Mouse (Mus musculus) neural tube, embryonic 15.5 days (tissue): ENCODE data around the gene Fbh1. TPM values are rescaled to one million over a fixed set of nuclear protein-coding genes. Genes with fewer than 3 reads are reported as not detected.

ENCODE experiments used
- ATAC-seq: fragments of 200-750 bp; cut with Nextera tagmentation; 2 replicates; pipeline ENCODE4 v1.8.0; 2017; ENCODE audit warnings: mild to moderate bottlenecking, moderate TSS enrichment, moderate library complexity; ENCODE audit not compliant: low FRiP score
- H3K27ac ChIP-seq: fragments of 300-500 bp; sonication (generic); replicated peaks from 2 replicates; pipeline ENCODE4 v1.5.1; 2015; ENCODE audit warnings: mild to moderate bottlenecking, inconsistent platforms
- H3K27me3 ChIP-seq: fragments of 300-500 bp; sonication (generic); replicated peaks from 2 replicates; pipeline ENCODE4 v1.6.1; 2015; ENCODE audit warnings: inconsistent platforms
- H3K36me3 ChIP-seq: fragments of 300-500 bp; sonication (generic); 2 replicates; pipeline ENCODE4 v1.6.1; 2015; ENCODE audit warnings: inconsistent platforms
- H3K4me1 ChIP-seq: fragments of 300-500 bp; sonication (generic); 2 replicates; pipeline ENCODE4 v1.6.1; 2015; ENCODE audit warnings: inconsistent platforms
- H3K4me2 ChIP-seq: fragments of 300-500 bp; sonication (generic); 2 replicates; pipeline ENCODE4 v1.6.1; 2015; ENCODE audit warnings: inconsistent platforms, mild to moderate bottlenecking, moderate library complexity
- H3K4me3 ChIP-seq: fragments of 300-500 bp; sonication (generic); replicated peaks from 2 replicates; pipeline ENCODE4 v1.5.1; 2015; ENCODE audit warnings: mild to moderate bottlenecking, inconsistent platforms
- H3K9ac ChIP-seq: fragments of 300-500 bp; sonication (generic); replicated peaks from 2 replicates; pipeline ENCODE4 v1.6.1; 2015; ENCODE audit warnings: mild to moderate bottlenecking, inconsistent platforms
- H3K9me3 ChIP-seq: fragments of 300-500 bp; sonication (generic); replicated peaks from 2 replicates; pipeline ENCODE4 v1.6.1; 2016; ENCODE audit warnings: inconsistent platforms
- WGBS: fragments of 180-500 bp; shearing (Covaris S2); methylation state at CpG from one replicate; pipeline ENCODE4 v1.1.7; 2015; ENCODE audit warnings: mixed read lengths; 5-methylcytosine and 5-hydroxymethylcytosine counted together
- polyA plus RNA-seq: library from polyadenylated mRNA; unstranded; fragments of >200 nt; fragmentation: Nextera tagmentation; extraction: Ambion mirVana; gene quantifications from 2 replicates; pipeline ENCODE4 v1.2.1, GENCODE M21; 2015

Gene Fbh1
- polyA plus RNA-seq, 1 experiment from 2014 or later, result 119 TPM

DNA sequence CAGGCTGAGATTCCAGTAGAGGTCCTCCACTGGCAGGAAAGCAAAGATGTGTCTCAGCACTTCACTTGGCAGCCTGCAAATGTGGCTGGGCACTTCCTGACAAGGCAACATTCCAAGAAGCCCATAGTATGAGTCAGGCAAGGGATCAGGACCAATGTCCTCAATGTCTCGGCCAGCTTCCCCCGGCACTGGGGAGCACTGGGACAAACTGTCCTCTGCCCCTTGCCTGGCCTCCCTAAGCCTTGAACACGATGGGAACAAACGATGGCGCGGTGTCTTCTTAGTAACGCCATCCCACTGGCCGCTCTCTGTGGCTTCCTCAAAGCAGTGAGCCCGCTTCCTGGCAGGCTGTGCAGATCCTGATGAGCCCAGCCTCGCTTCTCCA lies 10.2 kb downstream of the Fbh1 start:
- H3K36me3 ChIP-seq, result peaks cover 66% of the 10 kb centered on the region
- no peak for ATAC-seq
- no peak overlapping the region for H3K4me2 ChIP-seq
- H3K4me1 ChIP-seq, result 0 out of 2 replicates have a peak, but pooled peaks cover under 1% of the 10 kb centered on the region
- H3K27ac ChIP-seq, result no peak overlapping the region
- no peak overlapping the region for H3K4me3 ChIP-seq
- H3K9ac ChIP-seq, result no peak overlapping the region
- 86% methylated on average over 10 of the region's 10 CpGs for WGBS
- H3K27me3 ChIP-seq, result no peaks in the 10 kb centered on the region
- no peaks in the 10 kb centered on the region for H3K9me3 ChIP-seq

DNA sequence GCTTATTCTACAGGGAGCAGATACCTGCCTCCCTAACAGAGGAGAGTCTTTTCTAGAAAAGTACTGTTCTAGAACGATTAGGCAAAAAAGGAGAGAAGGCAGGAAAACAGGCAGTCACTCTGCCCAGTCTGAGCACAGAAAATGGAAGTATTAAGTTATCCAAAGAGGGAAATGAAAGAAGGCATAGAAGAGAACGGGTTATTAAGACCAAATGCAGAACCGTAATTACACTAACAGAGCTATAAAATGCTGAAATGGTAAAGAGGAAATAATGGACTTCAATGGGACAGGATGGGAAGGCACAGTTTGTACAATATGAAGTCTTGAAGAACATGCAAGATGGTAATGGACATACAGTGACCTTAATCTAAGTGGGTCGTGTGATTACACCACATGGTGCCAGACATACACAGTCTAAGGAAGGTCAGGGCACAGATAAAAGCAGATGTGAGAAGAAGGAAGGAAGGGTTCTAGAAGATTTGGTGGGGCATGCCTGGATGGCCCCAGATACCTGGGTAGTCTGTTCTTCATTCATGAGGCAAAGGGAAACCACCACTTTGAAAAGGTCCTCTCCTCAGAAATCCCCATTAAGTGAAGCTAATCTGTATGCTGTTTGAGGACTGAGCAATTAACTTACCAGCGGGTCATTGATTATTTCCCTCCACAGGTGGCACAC lies 10.8 kb downstream of the Fbh1 start:
- H3K4me2 ChIP-seq, result no peak overlapping the region
- H3K4me3 ChIP-seq, result no peak overlapping the region
- H3K4me1 ChIP-seq, result no peaks in the 10 kb centered on the region
- 77% methylated on average over 5 of the region's 5 CpGs for WGBS
- no peak overlapping the region for H3K9ac ChIP-seq
- H3K27ac ChIP-seq, result no peak overlapping the region
- H3K9me3 ChIP-seq, result no peaks in the 10 kb centered on the region
- H3K27me3 ChIP-seq, result no peaks in the 10 kb centered on the region
- peaks cover 71% of the 10 kb centered on the region for H3K36me3 ChIP-seq
- no peak for ATAC-seq

DNA sequence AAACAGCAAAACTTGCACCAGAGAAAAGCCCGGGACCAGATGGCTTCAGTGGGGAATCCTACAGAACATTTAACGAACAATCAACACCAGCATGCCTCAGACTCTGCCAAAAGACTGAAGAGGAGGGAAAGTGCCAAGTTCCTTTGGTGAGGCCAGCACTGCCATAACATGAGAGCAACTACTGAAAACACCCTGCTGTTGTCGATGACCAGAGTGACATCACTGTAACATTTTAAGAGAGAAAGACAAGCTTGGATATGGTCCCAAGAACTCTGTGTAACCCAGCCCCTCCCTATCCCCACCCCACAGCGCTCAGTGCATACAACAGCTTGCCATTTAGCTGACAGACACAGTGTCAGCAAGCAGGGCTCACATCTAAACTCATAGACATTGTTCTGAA lies 11.7 kb downstream of the Fbh1 start:
- Histone ChIP-seq H3K4me3 (no peak overlapping the region), H3K27ac (no peak overlapping the region), H3K4me1 (no peaks in the 10 kb centered on the region), H3K4me2 (no peak overlapping the region), H3K9ac (no peak overlapping the region), H3K9me3 (no peaks in the 10 kb centered on the region), H3K36me3 (peaks cover 81% of the 10 kb centered on the region), H3K27me3 (no peaks in the 10 kb centered on the region)
- WGBS, result 78% methylated on average over 4 of the region's 4 CpGs
- ATAC-seq, result peak; percentile 59; the same call in 1 of the 2 replicates

DNA sequence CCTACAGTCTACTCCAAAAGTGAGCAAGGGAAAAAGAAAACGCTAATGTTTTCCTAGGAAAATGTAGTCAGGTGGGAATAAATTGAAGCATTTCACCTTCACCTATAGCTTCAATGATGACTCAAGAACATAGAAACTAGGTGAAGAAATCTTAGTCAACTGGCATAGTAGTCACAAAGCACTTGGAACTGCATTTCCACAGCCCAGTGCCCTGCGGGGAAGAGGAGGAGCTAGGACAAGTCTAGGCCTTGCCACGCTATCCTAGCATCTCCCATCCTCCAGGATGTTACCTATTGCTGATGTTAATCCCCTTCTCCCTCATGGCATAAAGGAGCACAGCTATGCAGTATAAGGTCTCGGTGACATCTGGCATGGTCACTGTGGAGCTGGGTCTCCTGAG lies 14.8 kb downstream of the Fbh1 start:
- H3K9ac ChIP-seq, result no peak overlapping the region
- 92% methylated on average over 4 of the region's 4 CpGs for WGBS
- H3K4me3 ChIP-seq, result no peak overlapping the region

DNA sequence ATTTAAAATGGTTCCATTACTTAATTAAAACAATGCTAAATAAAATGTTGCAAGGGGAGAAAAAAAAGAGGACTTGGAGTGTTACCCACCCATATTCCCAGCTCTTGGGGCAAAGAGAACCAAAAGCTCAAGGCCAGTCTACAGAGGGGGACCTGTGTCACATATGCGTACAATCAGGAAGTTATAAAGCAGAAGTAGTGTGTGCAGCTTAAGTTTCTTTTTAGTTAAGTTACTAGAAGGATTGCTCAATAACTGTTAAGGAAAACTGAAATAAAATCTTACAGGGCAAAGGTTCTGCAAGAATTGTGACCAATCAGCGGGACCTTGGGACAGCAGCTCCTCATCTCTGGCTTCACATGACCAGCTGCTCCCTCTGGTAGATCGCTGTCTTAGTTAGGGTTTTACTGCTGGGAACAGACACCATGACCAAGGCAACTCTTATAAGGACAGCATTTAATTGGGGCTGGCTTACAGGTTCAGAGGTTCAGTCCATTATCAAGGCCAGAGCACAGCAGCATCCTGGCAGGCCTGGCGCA lies 37.8 kb downstream of the Fbh1 start:
- H3K36me3 ChIP-seq, result peaks cover 56% of the 10 kb centered on the region
- H3K4me3 ChIP-seq, result no peak overlapping the region
- no peaks in the 10 kb centered on the region for H3K27me3 ChIP-seq
- WGBS, result 98% methylated on average over 4 of the region's 4 CpGs
- H3K9me3 ChIP-seq, result no peaks in the 10 kb centered on the region
- no peak overlapping the region for H3K9ac ChIP-seq
- ATAC-seq, result no peak
- H3K4me2 ChIP-seq, result no peak overlapping the region
- no peak overlapping the region for H3K27ac ChIP-seq
- H3K4me1 ChIP-seq, result no peaks in the 10 kb centered on the region

More for the DNA sequence above, 14.8 kb downstream of the Fbh1 start:
- Histone ChIP-seq H3K9me3 (no peaks in the 10 kb centered on the region), H3K36me3 (peaks cover 96% of the 10 kb centered on the region), H3K4me1 (no peaks in the 10 kb centered on the region), H3K4me2 (no peak overlapping the region), H3K27ac (no peak overlapping the region), H3K27me3 (no peaks in the 10 kb centered on the region)
- ATAC-seq, result no peak

DNA sequence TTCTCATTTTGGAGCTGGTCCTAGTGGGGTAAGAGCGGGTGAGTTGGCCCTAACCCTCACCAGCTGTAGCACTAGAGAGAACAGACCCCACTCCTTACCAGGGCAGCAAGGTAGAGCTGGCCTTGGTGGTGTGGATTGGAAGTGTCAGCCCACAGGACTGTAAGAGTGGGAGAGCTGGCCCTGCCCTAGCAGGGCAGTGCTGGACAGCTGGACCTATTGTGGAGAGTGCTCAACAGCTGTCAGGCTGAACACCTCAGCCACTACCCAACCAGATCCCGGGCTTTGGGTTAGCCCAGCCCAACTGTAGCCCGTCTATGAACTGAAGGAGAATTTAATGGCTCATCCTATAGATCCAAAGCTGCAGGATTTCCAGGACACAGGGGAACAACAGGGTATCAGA lies 38.6 kb downstream of the Fbh1 start:
- Histone ChIP-seq H3K9ac (no peak overlapping the region), H3K27ac (no peak overlapping the region), H3K4me3 (no peak overlapping the region), H3K27me3 (no peaks in the 10 kb centered on the region), H3K4me1 (no peaks in the 10 kb centered on the region), H3K4me2 (no peak overlapping the region), H3K9me3 (no peaks in the 10 kb centered on the region), H3K36me3 (peaks cover 51% of the 10 kb centered on the region)
- ATAC-seq, result 0 out of 2 replicates have a peak, but pooled peaks have one; percentile 10
- WGBS, result 94% methylated on average over 3 of the region's 3 CpGs

DNA sequence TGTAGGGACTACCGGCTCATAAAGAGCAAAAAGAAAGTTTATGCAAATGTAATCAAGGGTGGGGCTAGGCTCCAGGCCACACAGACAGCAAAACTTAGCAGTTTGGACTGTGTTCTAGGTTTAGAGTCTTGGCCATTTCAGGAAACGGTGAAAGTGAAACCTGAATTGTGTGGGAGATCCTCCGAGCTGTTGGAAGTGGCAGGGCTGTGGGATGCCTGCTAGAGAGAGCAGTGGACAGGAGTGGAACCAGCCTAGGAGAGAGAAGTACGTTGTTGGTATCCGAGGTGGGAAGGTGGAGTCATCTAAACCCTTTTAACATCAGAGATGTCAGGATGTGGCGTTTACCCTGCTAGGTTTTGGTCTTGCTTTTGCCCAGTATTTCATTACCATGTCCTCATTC lies 41.5 kb downstream of the Fbh1 start:
- Histone ChIP-seq H3K4me3 (no peak overlapping the region), H3K9me3 (no peaks in the 10 kb centered on the region), H3K36me3 (peaks cover 22% of the 10 kb centered on the region), H3K9ac (no peak overlapping the region), H3K4me2 (no peak overlapping the region), H3K27me3 (no peaks in the 10 kb centered on the region), H3K27ac (no peak overlapping the region), H3K4me1 (no peaks in the 10 kb centered on the region)
- no peak for ATAC-seq
- 88% methylated on average over 6 of the region's 6 CpGs for WGBS

DNA sequence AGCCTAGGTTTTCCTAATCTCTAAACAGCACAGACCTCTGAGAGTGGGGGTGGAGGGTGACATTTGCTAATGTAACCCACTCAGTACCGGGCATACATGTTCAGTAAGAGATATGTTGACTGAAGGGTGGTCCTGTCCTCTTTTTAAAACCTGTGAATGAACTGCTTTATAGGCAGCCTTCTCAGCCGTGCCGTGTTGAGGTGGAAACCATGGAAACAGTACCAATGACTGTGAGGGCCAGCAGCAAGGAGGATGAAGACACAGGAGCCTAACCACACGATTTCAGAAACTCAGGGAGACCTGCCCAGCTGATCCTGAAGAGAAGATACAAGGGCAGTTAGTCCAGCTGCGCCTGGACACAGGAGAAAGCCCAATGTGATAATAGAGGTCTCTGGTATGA lies 44.4 kb downstream of the Fbh1 start:
- ATAC-seq, result no peak
- no peak overlapping the region for H3K4me2 ChIP-seq
- H3K27me3 ChIP-seq, result no peaks in the 10 kb centered on the region
- peaks cover 2% of the 10 kb centered on the region; the same call in 1 of the 2 replicates for H3K36me3 ChIP-seq
- no peaks in the 10 kb centered on the region for H3K9me3 ChIP-seq
- H3K27ac ChIP-seq, result no peak overlapping the region
- H3K4me3 ChIP-seq, result no peak overlapping the region
- no peak overlapping the region for H3K9ac ChIP-seq
- 68% methylated on average over 5 of the region's 5 CpGs for WGBS
- no peaks in the 10 kb centered on the region for H3K4me1 ChIP-seq

DNA sequence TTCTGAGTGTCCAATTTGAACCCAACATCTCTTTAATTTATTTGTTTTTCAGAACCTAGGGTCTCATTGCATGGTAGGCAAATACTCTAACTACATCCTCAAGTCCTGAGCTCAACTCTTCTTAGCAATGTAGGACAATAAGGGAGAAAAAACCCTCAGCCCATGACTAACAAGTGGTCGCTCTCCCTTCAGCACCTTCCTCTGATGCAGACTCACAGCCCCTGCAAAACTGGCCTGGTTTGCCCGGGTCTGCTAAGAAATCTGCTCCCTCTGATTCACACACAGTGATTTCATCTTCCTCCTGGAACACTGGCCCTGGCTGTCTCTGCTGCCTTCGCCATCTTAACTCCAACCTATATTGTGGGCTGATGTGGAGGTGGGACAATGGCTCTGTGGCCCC lies 48.3 kb downstream of the Fbh1 start:
- Histone ChIP-seq H3K27ac (no peak overlapping the region), H3K27me3 (no peaks in the 10 kb centered on the region), H3K4me2 (no peak overlapping the region), H3K9me3 (no peaks in the 10 kb centered on the region), H3K36me3 (no peaks in the 10 kb centered on the region), H3K4me1 (no peaks in the 10 kb centered on the region), H3K9ac (no peak overlapping the region), H3K4me3 (no peak overlapping the region)
- WGBS, result 68% methylated on average over 3 of the region's 3 CpGs
- no peak for ATAC-seq

DNA sequence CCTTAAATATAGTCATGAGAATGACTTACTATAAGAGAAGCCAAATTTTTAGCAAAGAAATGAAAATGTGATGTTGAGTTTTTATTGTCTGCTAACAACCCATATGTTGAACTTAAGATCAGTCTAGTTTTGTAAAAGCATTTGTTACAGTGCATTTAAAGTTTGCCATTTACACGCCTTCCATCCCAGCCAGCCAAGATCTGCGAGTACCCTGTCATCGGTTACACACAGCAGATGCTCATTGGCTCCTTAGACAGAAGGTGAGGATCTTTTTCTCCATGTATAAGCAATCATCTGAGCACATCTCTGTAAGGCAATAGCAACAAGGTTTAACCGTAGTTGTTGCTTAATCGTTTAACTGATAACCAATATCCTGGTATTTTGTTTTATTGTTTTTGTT lies 49.8 kb downstream of the Fbh1 start:
- no peaks in the 10 kb centered on the region for H3K36me3 ChIP-seq
- H3K4me1 ChIP-seq, result no peaks in the 10 kb centered on the region
- no peaks in the 10 kb centered on the region for H3K9me3 ChIP-seq
- ATAC-seq, result no peak
- no peak overlapping the region for H3K4me2 ChIP-seq
- no peaks in the 10 kb centered on the region for H3K27me3 ChIP-seq
- H3K9ac ChIP-seq, result no peak overlapping the region
- H3K4me3 ChIP-seq, result no peak overlapping the region
- H3K27ac ChIP-seq, result no peak overlapping the region
- 94% methylated on average over 5 of the region's 5 CpGs for WGBS

DNA sequence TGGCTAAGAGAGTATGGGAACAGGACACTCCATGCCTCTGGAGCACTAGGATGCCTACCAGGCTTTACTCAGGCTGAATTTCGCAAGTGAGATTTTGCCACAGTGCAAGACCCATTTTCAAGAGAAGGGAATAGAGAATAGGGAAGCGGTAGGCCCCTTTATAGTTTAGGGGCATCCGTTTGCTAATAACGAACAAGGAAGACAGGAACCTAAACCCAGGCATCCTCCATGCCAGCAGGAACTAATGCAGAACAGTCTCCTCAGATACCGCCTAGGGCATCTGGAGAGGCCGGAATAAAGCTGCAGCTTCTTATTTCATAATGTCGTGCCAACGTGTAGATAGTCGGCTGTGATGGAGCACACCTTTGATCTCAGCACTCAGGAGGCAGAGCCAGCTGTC lies 54.8 kb downstream of the Fbh1 start:
- ATAC-seq, result no peak
- Histone ChIP-seq H3K9me3 (no peaks in the 10 kb centered on the region), H3K4me2 (no peak overlapping the region), H3K27me3 (no peaks in the 10 kb centered on the region), H3K4me3 (no peak overlapping the region), H3K9ac (no peak overlapping the region), H3K4me1 (no peaks in the 10 kb centered on the region), H3K36me3 (no peaks in the 10 kb centered on the region), H3K27ac (no peak overlapping the region)
- 91% methylated on average over 9 of the region's 9 CpGs for WGBS

DNA sequence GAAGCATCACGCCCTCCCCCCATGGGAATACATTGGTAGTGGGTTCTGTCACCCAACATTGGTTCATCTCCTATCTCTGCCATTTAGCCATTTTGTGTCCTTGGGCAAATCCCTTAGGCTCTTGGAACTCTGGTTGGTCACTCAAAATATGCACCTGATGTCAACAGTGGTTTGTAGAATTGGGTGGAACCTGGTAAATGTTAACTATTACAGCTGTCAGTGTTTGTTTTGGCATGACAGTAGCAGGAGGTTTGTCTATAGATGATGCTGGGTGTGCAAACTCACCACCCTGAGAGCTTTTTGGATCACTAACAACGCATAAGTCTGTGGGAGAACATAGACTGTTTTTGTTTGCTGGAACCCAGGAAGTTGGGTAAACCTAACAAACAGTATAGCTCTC lies 58.8 kb downstream of the Fbh1 start:
- 84% methylated on average over 2 of the region's 2 CpGs for WGBS
- Histone ChIP-seq H3K9ac (no peak overlapping the region), H3K4me2 (no peak overlapping the region), H3K36me3 (no peaks in the 10 kb centered on the region), H3K27me3 (no peaks in the 10 kb centered on the region), H3K9me3 (no peaks in the 10 kb centered on the region), H3K27ac (no peak overlapping the region), H3K4me1 (no peaks in the 10 kb centered on the region), H3K4me3 (no peak overlapping the region)
- no peak for ATAC-seq
